Mouse (Mus musculus) ES-Bruce4 (cell line): Measurements from ENCODE around the gene Igsf11.

Experiments
- CTCF ChIP-seq: IDR thresholded peaks from one replicate; pipeline ENCODE4 v1.8.1; 2011; ENCODE audit warnings: low read depth, low read length
- EP300 ChIP-seq: IDR thresholded peaks from 2 replicates; pipeline ENCODE4 v1.6.1; 2011; ENCODE audit warnings: low read depth, low read length; ENCODE audit not compliant: insufficient read depth

DNA sequence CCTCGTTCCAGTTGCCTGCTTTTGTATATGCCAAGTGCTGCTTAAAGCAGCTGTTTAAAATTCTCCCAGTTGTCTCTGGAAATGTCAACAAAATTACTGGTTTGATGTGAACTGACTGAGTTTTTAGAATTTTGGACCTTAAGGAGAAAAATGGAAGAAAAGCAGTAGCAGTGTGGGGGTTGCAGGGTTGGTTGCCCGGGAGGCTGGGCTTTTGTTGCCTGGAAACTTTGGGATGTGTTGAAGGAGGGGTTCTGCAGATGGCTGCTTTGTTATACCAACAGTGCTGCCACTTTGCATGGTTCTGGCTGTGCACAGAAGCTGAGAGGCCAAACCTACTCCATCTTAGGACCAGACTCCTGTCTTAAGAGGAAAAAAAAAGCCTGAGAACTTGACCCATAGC lies 127.0 kb downstream of the Igsf11 start:
- no peak for TF ChIP-seq EP300
- no peak for TF ChIP-seq CTCF
